Comparison of ENCODE assay signal across 25 mouse cellular contexts in genomic region chr10:98979296-98979695, GRCm38 (mm10).
"Had no signal": no experiment of that assay in that cellular context is flagged by ENCODE, and none has a peak within 500 bp of the region (broad histone marks: within the 10 kb centered on the region; RNA-seq: fewer than 3 reads in every experiment).

No protein-coding gene starts in this region.

- H3K27me3 ChIP-seq: heart, embryonic 13.5 days; heart, embryonic 15.5 days; hindbrain, embryonic 12.5 days; intestine, embryonic 15.5 days; limb, embryonic 13.5 days; limb, embryonic 15.5 days had no signal

- H3K9me3 ChIP-seq: heart, embryonic 13.5 days; heart, embryonic 15.5 days; hindbrain, embryonic 10.5 days; hindbrain, embryonic 12.5 days; intestine, embryonic 15.5 days; limb, embryonic 13.5 days; limb, embryonic 15.5 days had no signal

- DNase-seq: gastrocnemius, adult 2 months; gastrocnemius, postnatal 10 days; gastrocnemius, postnatal 25 days; heart, adult 2 months; heart, postnatal 14 days; heart, postnatal 4 days; kidney, adult 18-20 months; kidney, adult 8-10 months; kidney, postnatal 14 days; kidney, postnatal 36 days; layer of hippocampus, postnatal 36 days; left cerebral cortex, postnatal 4 days had no signal

- H3K27ac ChIP-seq: gastrocnemius, adult 2 months; heart, adult 2 months; heart, embryonic 13.5 days; heart, embryonic 15.5 days; hindbrain, embryonic 10.5 days; hindbrain, embryonic 12.5 days; hindbrain, embryonic 14.5 days; intestine, embryonic 15.5 days; kidney, postnatal 0 days; limb, embryonic 13.5 days; limb, embryonic 15.5 days had no signal

- ATAC-seq: hindbrain, embryonic 16.5 days; inflammation-experienced regulatory T-cells, adult 6 months; intestine, embryonic 15.5 days; intestine, postnatal 0 days had no signal

- H3K36me3 ChIP-seq: heart, embryonic 15.5 days; hindbrain, embryonic 12.5 days; intestine, embryonic 15.5 days had no signal

- H3K4me3 ChIP-seq: gastrocnemius, adult 2 months; heart, adult 2 months; heart, embryonic 13.5 days; heart, embryonic 15.5 days; hindbrain, embryonic 10.5 days; hindbrain, embryonic 12.5 days; intestine, embryonic 15.5 days; limb, embryonic 13.5 days; limb, embryonic 15.5 days had no signal

- H3K4me2 ChIP-seq: heart, embryonic 11.5 days; heart, embryonic 13.5 days; heart, embryonic 15.5 days; hindbrain, embryonic 12.5 days; hindbrain, embryonic 14.5 days; intestine, embryonic 15.5 days; limb, embryonic 13.5 days; limb, embryonic 15.5 days had no signal

- H3K9ac ChIP-seq: heart, embryonic 13.5 days; heart, embryonic 15.5 days; hindbrain, embryonic 12.5 days; hindbrain, embryonic 14.5 days; intestine, embryonic 15.5 days; limb, embryonic 13.5 days; limb, embryonic 15.5 days had no signal
